Mouse (Mus musculus) embryo, embryonic 11.5 days (tissue): Measurements from ENCODE around the gene Capza2.
A peak's percentile ranks its signal among the peaks of the same experiment; 100 is the strongest.
"Not testable (repeated sequence)": the region's sequence is repeated elsewhere in the genome, so short reads cannot be mapped to it uniquely, and the experiment has no call there.

ENCODE experiments used
- DNase-seq: peaks from one replicate; pipeline ENCODE4 v3.0.0-alpha.2; 2012; ENCODE audit warnings: low read depth, low spot score

The Capza2 gene

GRCm38 (mm10) chr6:17640031-17640430 is 4.0 kb downstream of the Capza2 start:
- DNase-seq: no peak

DNA sequence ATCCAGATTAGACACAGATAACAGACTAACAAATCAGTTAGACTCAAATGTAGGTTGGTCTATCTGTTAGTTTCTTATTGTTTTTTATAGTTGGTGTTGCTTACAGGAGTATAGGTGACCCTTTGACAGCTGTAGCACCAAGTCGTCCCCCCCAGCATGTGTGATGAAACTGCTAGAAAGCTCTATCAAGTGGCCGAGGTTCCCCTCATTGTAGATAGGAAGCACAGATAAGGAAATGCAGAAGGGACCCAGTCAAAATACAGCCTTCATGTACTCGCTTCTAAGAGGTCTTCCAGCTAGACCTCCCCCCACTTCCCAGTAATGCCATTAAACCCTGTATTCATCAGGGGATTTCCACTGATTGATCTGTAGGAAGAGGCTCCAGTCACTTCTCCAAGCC is 6.7 kb downstream of the Capza2 start:
- DNase-seq: no peak

- no peak for DNase-seq
Measured at GRCm38 (mm10) chr6:17646107-17646506, 10.1 kb downstream of the Capza2 start.

DNA sequence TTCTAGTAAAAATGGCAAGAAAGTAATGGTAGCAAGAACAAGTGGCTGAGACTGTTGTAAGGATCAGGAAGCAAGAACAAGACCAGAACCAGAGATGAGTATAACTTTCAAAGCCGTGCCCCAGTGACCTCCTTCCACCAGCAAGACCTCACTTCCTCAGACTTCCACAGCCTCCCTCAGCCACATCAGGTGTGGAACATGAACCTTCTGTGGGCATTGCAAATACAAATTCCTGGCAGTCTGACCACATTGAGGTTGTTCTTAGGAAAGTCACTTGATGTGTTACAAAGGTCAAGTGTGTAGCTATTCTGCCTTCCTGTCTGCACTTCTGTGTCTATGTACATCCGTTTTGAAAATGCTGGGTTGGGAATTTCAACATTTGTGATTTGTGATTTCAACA is 16.1 kb downstream of the Capza2 start:
- no peak for DNase-seq

- no peak for DNase-seq
Measured at GRCm38 (mm10) chr6:17655080-17655479, 19.0 kb downstream of the Capza2 start.

DNA sequence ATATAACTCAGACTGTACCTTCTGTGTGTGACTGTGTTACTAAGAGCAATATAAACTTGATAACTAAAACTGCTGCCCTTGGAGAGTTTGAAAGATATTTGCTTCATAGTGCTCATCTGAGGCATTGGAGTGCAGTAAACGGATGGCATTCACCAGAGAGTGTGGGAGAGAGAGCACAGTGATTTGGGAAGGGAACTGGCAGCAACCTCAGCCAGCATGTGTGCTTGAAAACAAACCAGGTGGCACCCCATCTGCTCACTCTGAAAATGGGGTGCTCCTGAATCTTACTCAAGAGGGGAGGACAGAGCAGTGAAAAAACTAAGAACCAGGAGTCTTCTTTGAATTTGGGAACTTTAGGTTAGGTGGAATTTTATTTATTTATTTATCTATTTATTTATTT is 21.3 kb downstream of the Capza2 start:
- DNase-seq: no peak

- DNase-seq: no peak
Measured at GRCm38 (mm10) chr6:17665348-17665747, 29.3 kb downstream of the Capza2 start.

- DNase-seq: no peak
Measured at GRCm38 (mm10) chr6:17666024-17666423, 30.0 kb downstream of the Capza2 start.

DNA sequence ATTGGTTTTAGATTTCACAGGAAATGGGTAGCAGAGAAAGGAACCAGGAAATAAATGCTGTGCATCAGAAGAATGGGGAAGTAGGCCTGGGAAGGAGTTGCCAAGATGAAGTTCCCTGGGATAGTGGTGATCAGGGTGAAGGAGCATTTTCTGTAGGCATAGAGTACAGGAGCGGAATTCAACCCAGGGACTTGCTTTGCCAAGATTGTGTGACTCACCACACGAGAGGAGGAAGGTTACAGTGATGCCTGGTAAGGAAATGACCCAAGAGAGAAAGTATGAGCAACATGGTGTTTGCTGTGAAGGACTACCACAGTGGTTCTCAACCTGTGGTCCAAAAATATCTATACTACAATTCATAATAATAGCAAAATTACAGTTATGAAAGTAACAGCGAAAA is 31.8 kb downstream of the Capza2 start:
- no peak for DNase-seq

- no peak for DNase-seq
Measured at GRCm38 (mm10) chr6:17668334-17668733, 32.3 kb downstream of the Capza2 start.

DNA sequence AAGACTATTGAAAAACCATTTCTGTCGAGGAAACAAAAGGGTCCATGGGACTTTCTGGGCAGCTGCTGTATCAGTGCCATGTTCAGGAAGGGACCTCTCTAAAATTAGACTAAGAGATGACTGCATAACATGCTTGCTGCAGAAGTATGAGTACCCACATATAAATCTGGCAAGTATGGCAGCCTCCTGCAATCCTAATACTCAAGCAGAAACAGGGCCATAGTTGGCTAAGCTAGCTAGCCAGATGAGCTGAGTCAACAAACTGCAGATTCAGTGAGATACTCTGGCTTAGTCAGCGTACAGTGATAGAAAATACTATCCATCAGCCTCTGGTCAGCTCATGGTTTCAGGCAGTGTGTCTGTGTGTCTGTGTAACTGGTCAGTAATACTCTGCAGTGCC is 33.8 kb downstream of the Capza2 start:
- no peak for DNase-seq

GRCm38 (mm10) chr6:17675019-17675756 is 39.2 kb downstream of the Capza2 start:
- peak; percentile 66 for DNase-seq

- no peak for DNase-seq
Measured at GRCm38 (mm10) chr6:17677008-17677407, 41.0 kb downstream of the Capza2 start.

DNA sequence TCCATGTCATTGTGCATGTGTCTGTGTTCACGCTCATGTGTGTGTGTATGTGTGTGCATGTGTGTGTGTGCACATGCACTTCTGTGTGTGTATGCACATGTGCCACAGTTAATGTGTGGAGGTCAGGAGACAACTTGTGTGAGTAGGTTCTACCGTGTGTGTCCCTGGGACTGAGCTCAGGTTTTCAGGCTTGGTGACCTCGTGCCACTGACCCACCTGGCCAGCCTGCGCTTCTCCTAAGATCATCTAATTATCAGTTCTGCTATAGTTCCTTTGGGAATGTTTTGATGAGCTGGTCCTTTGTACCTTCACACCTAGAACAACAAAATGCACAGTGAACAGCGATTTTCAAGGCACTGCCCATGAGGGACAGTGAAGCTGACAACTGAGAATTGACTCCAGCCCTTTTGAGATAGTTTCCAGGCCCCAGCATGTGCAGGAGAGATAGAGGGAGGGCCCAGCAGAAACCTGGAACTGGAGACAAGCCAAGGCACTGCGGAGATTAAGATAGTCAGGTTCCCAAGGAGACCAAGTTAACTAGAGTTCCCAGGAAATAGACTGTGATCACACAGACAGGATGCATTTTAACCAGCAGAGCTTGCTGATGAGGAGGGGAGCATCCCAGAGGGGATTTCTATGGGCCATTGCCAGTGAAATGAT is 44.4 kb downstream of the Capza2 start:
- DNase-seq: no peak

- DNase-seq: no peak
Measured at GRCm38 (mm10) chr6:17681810-17682209, 45.8 kb downstream of the Capza2 start.

DNA sequence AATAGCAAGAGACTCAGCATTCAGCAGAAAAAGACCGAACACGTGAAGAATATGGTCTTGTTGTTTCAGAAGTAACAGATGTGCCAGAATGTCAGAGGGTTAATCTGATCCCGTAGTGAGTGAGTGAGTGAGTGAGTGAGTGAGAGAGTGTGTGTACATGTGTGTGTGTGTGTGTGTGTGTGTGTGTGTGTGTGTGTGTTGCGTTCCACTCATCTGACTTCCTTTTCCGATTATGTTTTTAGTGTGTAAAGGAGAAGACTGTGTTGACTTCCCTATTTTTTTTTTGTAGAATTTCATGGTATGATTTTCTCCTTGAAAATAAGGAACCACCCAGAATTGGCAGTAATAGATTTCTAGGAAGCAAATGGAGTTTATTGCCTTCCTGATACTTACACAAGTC is 52.6 kb downstream of the Capza2 start:
- DNase-seq: no peak

DNA sequence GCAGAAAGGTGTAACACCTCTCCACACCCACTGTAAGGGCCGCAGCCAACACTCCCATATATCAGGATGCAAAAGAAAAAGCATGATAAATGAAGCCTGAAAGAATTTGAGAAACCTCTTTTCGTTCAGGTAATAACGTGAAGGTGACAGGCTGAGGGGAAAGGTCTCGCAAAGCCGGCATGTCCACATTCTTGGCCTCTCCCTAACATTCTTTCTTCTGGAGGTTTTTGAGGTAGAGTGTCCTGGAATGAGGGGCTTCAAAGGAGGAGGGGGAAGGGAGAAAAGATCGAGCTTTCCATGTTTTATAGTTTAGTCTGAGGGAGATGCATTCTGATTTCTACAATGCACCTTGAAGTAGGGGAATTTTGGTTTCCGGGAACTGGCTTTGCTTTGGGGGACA is 56.6 kb downstream of the Capza2 start, which contains the start of gene St7:
St7 (plus strand) TSS at position 287 of the 400 bp plus-strand sequence.
- DNase-seq: no peak

GRCm38 (mm10) chr6:17693726-17694549 is 57.9 kb downstream of the Capza2 start:
- peak; percentile 45 for DNase-seq

DNA sequence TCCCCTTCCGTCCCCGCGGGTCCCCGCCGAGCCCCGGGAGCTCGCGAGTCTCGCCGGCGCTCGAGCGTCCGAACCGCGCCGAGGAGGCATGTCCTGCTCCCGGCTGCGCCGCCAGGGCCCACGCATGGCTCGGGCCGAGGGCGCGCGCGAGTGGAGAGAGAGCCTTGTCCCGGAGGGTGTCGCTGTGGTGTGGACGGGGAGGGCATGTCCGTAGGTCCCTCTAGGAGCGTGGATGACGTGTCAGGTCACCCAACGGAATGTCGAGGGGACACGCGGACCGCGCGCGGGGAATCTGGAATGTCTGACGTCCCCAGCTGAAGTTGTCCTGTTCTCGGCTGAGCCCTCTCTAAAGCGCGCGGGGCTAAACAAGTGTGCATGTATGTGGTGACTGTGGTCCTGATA is 58.5 kb downstream of the Capza2 start:
- DNase-seq: peak; percentile 46

GRCm38 (mm10) chr6:17696321-17696734 is 60.3 kb downstream of the Capza2 start:
- no peak for DNase-seq

DNA sequence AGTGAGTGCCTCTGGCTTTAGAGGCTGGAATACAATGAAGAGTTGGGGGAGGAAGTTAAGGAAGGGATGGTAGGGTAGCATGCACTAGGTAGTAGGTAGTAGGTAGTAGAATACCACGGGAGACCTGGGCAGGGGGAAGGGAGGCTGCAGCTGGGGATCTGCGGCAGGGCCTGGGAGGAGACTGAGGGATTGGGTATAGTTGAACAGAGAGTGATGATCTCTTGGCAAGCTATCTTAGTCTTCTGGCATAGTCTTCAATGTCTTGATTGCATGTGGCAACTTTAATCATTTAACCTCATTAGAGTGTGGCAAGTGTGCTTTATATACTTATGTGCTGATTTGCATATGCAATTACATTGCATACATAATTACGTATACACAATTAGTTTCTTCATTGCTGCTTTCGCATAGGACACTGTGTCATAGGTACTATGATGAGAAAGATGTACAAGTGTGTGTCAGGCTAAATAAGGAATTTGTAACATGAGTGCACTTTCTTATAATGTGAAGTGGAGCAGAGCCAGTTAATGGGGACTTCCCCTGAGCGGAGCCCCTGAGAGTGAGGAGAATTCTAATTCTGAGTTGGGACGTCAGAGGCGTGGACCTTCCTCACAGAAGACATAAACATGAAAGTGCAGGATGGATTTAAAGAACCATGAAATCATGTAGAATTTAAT is 65.0 kb downstream of the Capza2 start:
- DNase-seq: no peak

- DNase-seq: not testable (repeated sequence)
Measured at GRCm38 (mm10) chr6:17704038-17704437, 68.0 kb downstream of the Capza2 start.
